Mouse (Mus musculus) embryonic fibroblast, embryonic 13.5 days (primary cell): ENCODE data around the gene Arid5b.

ENCODE experiments used
- CTCF ChIP-seq: IDR thresholded peaks from 2 replicates; pipeline ENCODE4 v1.5.1; 2011; ENCODE audit warnings: mild to moderate bottlenecking, control low read depth, low read length, moderate library complexity, borderline replicate concordance; ENCODE audit not compliant: insufficient read depth
- POLR2A ChIP-seq: IDR thresholded peaks from 2 replicates; pipeline ENCODE4 v1.6.1; 2011; ENCODE audit warnings: low read depth, mild to moderate bottlenecking, control low read depth, low read length, moderate library complexity

GRCm38 (mm10) chr10:68089435-68090196 is 188.9 kb downstream of the Arid5b start:
- TF ChIP-seq POLR2A (no peak), CTCF (no peak)
